ENCODE assay signal across 25 mouse cellular contexts in the genomic region with DNA sequence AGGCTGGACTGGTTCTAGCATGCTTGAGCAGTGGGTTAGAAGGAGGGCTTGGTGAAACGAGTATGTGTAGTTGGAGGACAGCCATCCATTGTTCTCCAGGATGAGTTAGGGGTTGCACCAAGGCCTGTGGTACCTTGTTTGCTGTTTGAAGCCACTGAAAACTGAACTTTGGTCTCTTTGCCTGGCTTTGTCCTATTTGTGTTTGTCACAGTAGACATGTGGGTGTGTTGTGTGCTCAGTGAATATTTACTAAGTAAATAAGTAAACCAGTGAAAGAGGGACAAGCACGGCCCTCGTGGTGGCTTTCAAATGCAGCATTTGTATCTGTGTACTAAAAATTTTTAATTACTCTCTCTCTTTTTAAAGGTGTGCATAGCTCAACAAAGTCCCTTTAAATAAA.
DNase-seq lines count a peak whose midpoint lies in the region; ATAC-seq and TF ChIP-seq lines count a peak whose summit lies in the region.
"Had no signal": no experiment of that assay in that cellular context is flagged by ENCODE, and none has a peak within 500 bp of the region (broad histone marks: within the 10 kb centered on the region; RNA-seq: fewer than 3 reads in every experiment).

No protein-coding gene starts in this region.

- 51% methylated on average over 3 of the region's 3 CpGs for WGBS in kidney, embryonic 14.5 days
- WGBS in kidney, embryonic 15.5 days: 52% methylated on average over 3 of the region's 3 CpGs
- 59% methylated on average over 3 of the region's 3 CpGs for WGBS in liver, embryonic 11.5 days
- 46% methylated on average over 3 of the region's 3 CpGs for WGBS in liver, postnatal 0 days (ENCODE audit: insufficient replicate concordance)
- WGBS in forebrain, postnatal 0 days: 47% methylated on average over 3 of the region's 3 CpGs

- no peak for ATAC-seq in kidney, embryonic 14.5 days (ENCODE audit: low FRiP score, low TSS enrichment)
- peak; percentile 25; the same call in 1 of the 2 replicates for ATAC-seq in kidney, embryonic 15.5 days (replicated peaks; ENCODE audit: low FRiP score)
- ATAC-seq in liver, embryonic 11.5 days (replicated peaks; ENCODE audit: low FRiP score): peak; percentile 68
- ATAC-seq in liver, postnatal 0 days: peak; percentile 93
- no peak for ATAC-seq in forebrain, postnatal 0 days
- ATAC-seq: hindbrain, embryonic 16.5 days; intestine, embryonic 15.5 days had no signal

- peak; percentile 34 for DNase-seq in kidney, adult 11 months
- no peak for DNase-seq in liver, embryonic 11.5 days (ENCODE audit: low spot score)
- peak; percentile 15 for DNase-seq in liver, postnatal 0 days
- DNase-seq in forebrain, postnatal 0 days: no peak
- DNase-seq in frontal cortex, postnatal 14 days (ENCODE audit: low spot score in 2 of 2): no peak
- DNase-seq in left cerebral cortex, adult 8-10 months (ENCODE audit: low spot score in 2 of 2): no peak
- DNase-seq: adrenal gland, postnatal 25 days; cerebellum, adult 11 months; cerebellum, adult 9-11 months; heart, postnatal 4 days; left cerebral cortex, postnatal 4 days; lung, embryonic 14.5 days; lung, postnatal 36 days; midbrain, embryonic 14.5 days; retina, postnatal 1 day; right cerebral cortex, postnatal 25 days; thymus, postnatal 14 days had no signal

- no peak overlapping the region for H3K4me3 ChIP-seq in kidney, embryonic 14.5 days (ENCODE audit: low read length)
- H3K4me3 ChIP-seq in kidney, embryonic 15.5 days (replicated peaks): no peak overlapping the region
- no peak overlapping the region for H3K4me3 ChIP-seq in liver, embryonic 11.5 days (ENCODE audit: low read depth, low read length)
- no peak overlapping the region for H3K4me3 ChIP-seq in liver, postnatal 0 days (ENCODE audit: low read depth, low read length)
- H3K4me3 ChIP-seq in forebrain, postnatal 0 days (ENCODE audit: low read depth, low read length): no peak overlapping the region
- H3K4me3 ChIP-seq: forebrain, embryonic 10.5 days; heart, embryonic 10.5 days; intestine, embryonic 15.5 days; left cerebral cortex, adult 2 months; neural tube, embryonic 12.5 days had no signal

- H3K4me1 ChIP-seq in kidney, embryonic 14.5 days (ENCODE audit: control insufficient read depth, insufficient read depth, low read length): no peaks in the 10 kb centered on the region
- H3K4me1 ChIP-seq in kidney, embryonic 15.5 days: no peaks in the 10 kb centered on the region
- H3K4me1 ChIP-seq in liver, embryonic 11.5 days (replicated peaks; ENCODE audit: control insufficient read depth, insufficient read depth, low read length): no peaks in the 10 kb centered on the region
- peaks cover 10% of the 10 kb centered on the region; the same call in 1 of the 2 replicates for H3K4me1 ChIP-seq in liver, postnatal 0 days (ENCODE audit: insufficient read depth)
- no peaks in the 10 kb centered on the region for H3K4me1 ChIP-seq in forebrain, postnatal 0 days (ENCODE audit: insufficient read depth)
- H3K4me1 ChIP-seq: forebrain, embryonic 10.5 days; heart, embryonic 10.5 days; intestine, embryonic 15.5 days; neural tube, embryonic 12.5 days had no signal

- no peak overlapping the region for H3K4me2 ChIP-seq in kidney, embryonic 14.5 days (replicated peaks; ENCODE audit: low read depth, low read length)
- no peak overlapping the region for H3K4me2 ChIP-seq in kidney, embryonic 15.5 days
- H3K4me2 ChIP-seq in liver, embryonic 11.5 days: no peak overlapping the region
- no peak overlapping the region for H3K4me2 ChIP-seq in liver, postnatal 0 days (ENCODE audit: low read depth, low read length)
- no peak overlapping the region for H3K4me2 ChIP-seq in forebrain, postnatal 0 days (ENCODE audit: low read depth)
- H3K4me2 ChIP-seq: intestine, embryonic 15.5 days; lung, embryonic 14.5 days; neural tube, embryonic 12.5 days had no signal

- H3K27me3 ChIP-seq in kidney, embryonic 14.5 days (ENCODE audit: control insufficient read depth, insufficient read depth, low read length): no peaks in the 10 kb centered on the region
- no peaks in the 10 kb centered on the region for H3K27me3 ChIP-seq in kidney, embryonic 15.5 days
- no peaks in the 10 kb centered on the region for H3K27me3 ChIP-seq in liver, embryonic 11.5 days (replicated peaks; ENCODE audit: control insufficient read depth, insufficient read depth, low read length)
- H3K27me3 ChIP-seq in liver, postnatal 0 days (ENCODE audit: insufficient read depth, low read length): no peaks in the 10 kb centered on the region
- H3K27me3 ChIP-seq in forebrain, postnatal 0 days (ENCODE audit: insufficient read depth, low read length): no peaks in the 10 kb centered on the region
- H3K27me3 ChIP-seq: intestine, embryonic 15.5 days; neural tube, embryonic 12.5 days had no signal

- H3K27ac ChIP-seq in kidney, embryonic 14.5 days (ENCODE audit: low read depth, low read length): no peak overlapping the region
- H3K27ac ChIP-seq in kidney, embryonic 15.5 days: no peak overlapping the region
- no peak overlapping the region for H3K27ac ChIP-seq in liver, embryonic 11.5 days (ENCODE audit: low read depth, low read length)
- peak overlapping the region; percentile 66 for H3K27ac ChIP-seq in liver, postnatal 0 days (ENCODE audit: low read depth)
- H3K27ac ChIP-seq in forebrain, postnatal 0 days (ENCODE audit: low read depth, low read length): no peak overlapping the region
- H3K27ac ChIP-seq: forebrain, embryonic 10.5 days; heart, embryonic 10.5 days; intestine, embryonic 15.5 days; left cerebral cortex, adult 2 months; neural tube, embryonic 12.5 days had no signal

- TF ChIP-seq CTCF in liver, postnatal 0 days (IDR thresholded peaks at IDR 0.05; ENCODE audit: low read depth): no peak
- no peak for TF ChIP-seq CTCF in forebrain, postnatal 0 days (IDR thresholded peaks at IDR 0.05; ENCODE audit: low read depth)

- H3K36me3 ChIP-seq in kidney, embryonic 14.5 days (ENCODE audit: control insufficient read depth, insufficient read depth, low read length): no peaks in the 10 kb centered on the region
- no peaks in the 10 kb centered on the region for H3K36me3 ChIP-seq in kidney, embryonic 15.5 days
- H3K36me3 ChIP-seq in liver, embryonic 11.5 days (ENCODE audit: control insufficient read depth, insufficient read depth, low read length): no peaks in the 10 kb centered on the region
- H3K36me3 ChIP-seq in liver, postnatal 0 days (replicated peaks; ENCODE audit: insufficient read depth, low read length): no peaks in the 10 kb centered on the region
- H3K36me3 ChIP-seq in forebrain, postnatal 0 days (ENCODE audit: insufficient read depth): no peaks in the 10 kb centered on the region
- H3K36me3 ChIP-seq: forebrain, embryonic 10.5 days; heart, embryonic 10.5 days; intestine, embryonic 15.5 days; neural tube, embryonic 12.5 days had no signal

- no peak overlapping the region for H3K9ac ChIP-seq in kidney, embryonic 14.5 days (ENCODE audit: low read depth, low read length)
- H3K9ac ChIP-seq in kidney, embryonic 15.5 days: no peak overlapping the region
- H3K9ac ChIP-seq in liver, embryonic 11.5 days (ENCODE audit: low read depth, low read length): no peak overlapping the region
- no peak overlapping the region for H3K9ac ChIP-seq in liver, postnatal 0 days (replicated peaks)
- no peak overlapping the region for H3K9ac ChIP-seq in forebrain, postnatal 0 days
- H3K9ac ChIP-seq: intestine, embryonic 15.5 days; lung, embryonic 14.5 days; neural tube, embryonic 12.5 days had no signal

- TF ChIP-seq EP300 in liver, postnatal 0 days (IDR thresholded peaks at IDR 0.05; ENCODE audit: low read depth): no peak

- no peaks in the 10 kb centered on the region for H3K9me3 ChIP-seq in kidney, embryonic 14.5 days (ENCODE audit: control insufficient read depth, low read length)
- H3K9me3 ChIP-seq in kidney, embryonic 15.5 days (replicated peaks): no peaks in the 10 kb centered on the region
- H3K9me3 ChIP-seq in liver, embryonic 11.5 days (ENCODE audit: control insufficient read depth, low read length): no peaks in the 10 kb centered on the region
- H3K9me3 ChIP-seq in liver, postnatal 0 days (ENCODE audit: low read length): no peaks in the 10 kb centered on the region
- no peaks in the 10 kb centered on the region for H3K9me3 ChIP-seq in forebrain, postnatal 0 days (ENCODE audit: low read length)
- H3K9me3 ChIP-seq: forebrain, embryonic 10.5 days; heart, embryonic 10.5 days; intestine, embryonic 15.5 days; neural tube, embryonic 12.5 days had no signal

Comparison
In these comparisons a context has a peak if more than half of its experiments do, and no peak if none do; other contexts are left out.
1. DNase-seq: peak in kidney, adult 11 months (single experiment) and liver, postnatal 0 days (single experiment); none in liver, embryonic 11.5 days (single experiment), forebrain, postnatal 0 days (single experiment), frontal cortex, postnatal 14 days (0 of 2) and left cerebral cortex, adult 8-10 months (0 of 2).
2. ATAC-seq: peak in kidney, embryonic 15.5 days (single experiment), liver, embryonic 11.5 days (single experiment) and liver, postnatal 0 days (single experiment); none in kidney, embryonic 14.5 days (single experiment) and forebrain, postnatal 0 days (single experiment).